Mouse (Mus musculus) layer of hippocampus, postnatal 25 days (tissue): ENCODE measurements around the gene Stat1. TPM values are rescaled to one million over a fixed set of nuclear protein-coding genes. Genes with fewer than 3 reads are reported as not detected.

ENCODE experiments used
- DNase-seq, 2 experiments: peaks; one replicate each; pipeline ENCODE4 v3.0.0; 2022; ENCODE audit warnings: mixed read lengths in 2 of 2, low spot score in 1 of 2; ENCODE audit errors: extremely low spot score in 1 of 2
- total RNA-seq, 2 experiments: library from RNA; stranded (reverse); gene quantifications; 2 replicates each; pipeline ENCODE4 v1.2.3; 2021

Gene Stat1
- total RNA-seq, 2 experiments from 2014 or later = 17.4 to 19.9 TPM

DNA sequence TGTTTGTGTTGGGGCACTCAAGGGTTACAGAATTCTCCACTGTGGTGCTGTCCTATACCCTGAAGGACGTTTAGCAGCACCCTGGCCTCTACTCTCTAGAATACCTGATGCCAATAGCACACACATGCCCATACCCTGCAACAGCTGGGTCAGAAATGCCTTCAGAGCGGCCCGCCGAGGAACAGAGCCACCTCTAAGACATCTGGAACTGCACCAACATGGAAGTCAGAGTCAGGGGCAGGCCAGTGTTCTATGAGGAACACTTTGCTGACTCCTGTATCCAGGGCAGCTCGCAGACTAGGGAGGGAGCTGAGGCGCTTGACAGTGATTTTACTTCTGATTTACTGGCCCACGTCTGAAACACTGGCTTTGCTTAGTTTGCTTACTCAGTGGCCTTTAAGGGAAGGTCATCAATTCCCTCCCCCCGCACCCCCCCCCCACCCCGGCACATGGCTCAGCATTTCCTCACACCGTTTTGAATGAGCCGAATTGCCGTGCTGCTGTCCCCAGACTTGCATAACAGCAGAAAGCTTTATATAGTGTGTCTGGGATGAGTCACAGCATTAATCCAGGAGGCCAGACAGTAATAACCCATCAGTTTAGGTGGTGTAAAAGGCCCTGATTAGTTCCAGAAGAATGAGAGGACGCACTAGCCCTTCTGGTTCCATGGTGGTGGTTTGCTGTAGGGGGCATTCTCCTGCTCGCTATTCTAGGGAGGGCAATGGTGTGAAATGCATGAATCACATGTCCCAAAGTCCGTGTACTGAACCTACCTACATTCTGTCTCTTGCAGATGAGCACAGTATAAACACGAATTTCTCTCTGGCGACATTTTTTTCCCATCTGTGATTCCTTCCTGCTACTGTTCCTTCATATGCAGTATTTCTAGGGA, 39.5 kb downstream of the Stat1 start:
- no peak for DNase-seq

DNA sequence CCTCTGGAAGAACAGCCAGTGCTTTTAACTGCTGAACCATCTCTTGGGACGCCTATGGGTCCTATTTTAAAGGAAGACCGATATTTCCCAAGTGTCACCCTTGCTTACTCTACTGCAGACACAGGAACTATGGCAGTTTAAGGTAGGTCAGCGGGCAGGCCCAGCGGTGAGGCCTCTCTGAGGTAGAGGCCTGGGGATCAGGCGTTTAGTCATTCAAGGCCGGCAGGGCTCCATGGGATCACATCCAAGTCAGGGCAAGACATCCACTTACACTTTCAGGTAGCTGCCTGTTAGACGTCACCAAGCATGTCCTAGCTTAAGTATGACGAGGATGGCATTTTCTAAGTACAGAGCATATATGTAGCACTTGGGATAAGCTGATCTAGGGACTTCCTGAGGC, 41.9 kb downstream of the Stat1 start:
- DNase-seq = peak in 1 of 2 experiments; percentile 3

DNA sequence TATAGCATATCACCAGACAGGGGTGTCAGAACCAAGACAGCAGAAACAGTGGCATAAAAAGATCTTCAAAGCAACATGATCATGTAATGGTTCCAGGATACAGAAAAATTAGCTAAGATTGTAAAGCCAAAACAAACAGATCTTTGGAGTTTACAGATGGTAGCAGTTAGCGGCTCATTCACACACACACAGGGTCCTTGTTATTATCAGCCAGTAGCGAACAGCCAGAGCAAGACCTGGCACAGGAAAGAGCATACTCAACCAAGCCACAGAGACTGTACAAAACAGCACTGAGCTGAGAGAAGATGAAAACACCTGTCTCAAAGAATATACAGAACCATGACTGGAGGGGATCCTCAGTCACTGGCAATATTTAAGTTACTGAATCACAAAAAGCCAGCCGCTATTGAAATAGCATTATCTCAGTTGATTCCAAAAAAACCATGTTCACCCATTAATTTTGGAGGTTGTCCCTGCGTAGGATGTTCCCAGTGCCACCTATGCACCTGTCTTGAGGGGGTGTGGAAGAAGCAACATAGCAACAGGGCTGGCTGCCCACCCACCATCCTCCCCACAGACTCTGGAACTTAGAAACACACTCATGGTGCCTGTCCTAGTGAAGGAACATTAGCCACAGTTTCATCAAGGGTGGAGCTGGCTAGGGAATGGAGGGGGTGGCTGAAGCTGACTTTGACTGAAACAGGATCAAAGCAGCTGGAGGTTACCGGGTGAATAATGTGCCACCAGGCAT, 44.6 kb downstream of the Stat1 start:
- DNase-seq = peak; percentile 5 to 6

DNA sequence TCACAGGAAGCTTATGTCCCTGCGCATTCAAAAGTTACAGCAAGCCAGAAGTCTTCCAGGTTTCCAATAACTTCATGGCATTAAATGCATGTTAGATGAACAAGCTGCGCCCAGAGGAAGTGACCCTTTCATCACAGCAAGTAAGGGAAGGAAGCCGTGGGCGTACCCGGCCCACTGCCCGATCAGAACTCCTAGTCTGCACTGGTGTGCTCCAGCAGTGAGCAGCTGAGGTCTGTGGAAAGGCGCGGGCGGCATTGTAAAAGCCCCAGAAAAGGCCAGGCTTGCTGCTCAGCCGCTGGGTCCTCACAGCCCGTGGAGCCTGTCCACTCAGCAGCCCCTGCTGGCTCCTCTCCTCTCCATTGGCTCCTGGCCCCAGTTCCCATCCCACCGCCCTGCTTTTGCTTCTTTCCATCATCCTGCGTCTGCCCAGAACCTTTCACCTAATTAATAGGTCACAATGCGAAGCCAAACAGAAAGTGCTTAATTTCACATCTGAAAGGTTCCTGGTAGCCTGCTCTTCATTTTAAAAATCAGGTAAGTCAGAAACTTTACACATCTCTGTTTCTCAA, 47.5 kb downstream of the Stat1 start:
- no peak for DNase-seq

DNA sequence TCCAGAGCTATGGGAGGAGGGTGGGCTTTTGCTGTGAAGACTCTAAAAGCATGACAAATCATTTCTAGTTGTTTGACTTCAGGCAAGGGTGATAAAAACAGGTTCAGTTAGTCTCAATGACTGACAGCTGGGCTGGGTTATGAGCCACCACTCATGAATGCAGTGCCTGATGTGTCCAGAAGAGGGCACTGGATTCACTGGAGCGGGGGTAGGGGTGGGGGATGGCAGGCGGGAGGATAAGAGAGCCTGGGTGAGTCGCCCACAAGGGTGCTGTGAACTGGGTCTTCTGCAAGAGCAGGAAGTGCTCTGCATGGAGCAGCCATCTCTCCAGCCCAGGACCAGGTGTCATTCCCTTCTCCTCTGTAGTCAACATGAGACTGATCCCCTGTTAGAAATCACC, 50.8 kb downstream of the Stat1 start:
- DNase-seq = no peak

DNA sequence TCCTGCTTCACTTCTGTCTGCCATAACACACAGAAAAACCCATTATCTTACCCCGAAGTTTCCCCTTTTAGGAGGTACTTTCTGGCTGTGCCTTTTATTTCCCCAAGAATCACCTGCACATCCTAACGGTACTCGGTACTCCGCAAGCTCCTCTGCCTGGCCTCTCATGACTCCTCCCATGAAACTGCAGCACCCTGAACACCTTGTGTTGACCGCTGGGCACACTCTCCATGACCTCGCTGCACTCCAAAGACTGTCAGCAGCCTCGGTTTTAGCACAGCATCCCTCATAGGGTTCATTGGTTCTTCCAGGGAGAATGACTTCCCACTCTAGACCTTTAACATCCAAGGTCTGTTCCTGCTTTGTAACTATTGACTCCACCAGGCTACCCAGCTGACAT, 51.5 kb downstream of the Stat1 start:
- DNase-seq = no peak

DNA sequence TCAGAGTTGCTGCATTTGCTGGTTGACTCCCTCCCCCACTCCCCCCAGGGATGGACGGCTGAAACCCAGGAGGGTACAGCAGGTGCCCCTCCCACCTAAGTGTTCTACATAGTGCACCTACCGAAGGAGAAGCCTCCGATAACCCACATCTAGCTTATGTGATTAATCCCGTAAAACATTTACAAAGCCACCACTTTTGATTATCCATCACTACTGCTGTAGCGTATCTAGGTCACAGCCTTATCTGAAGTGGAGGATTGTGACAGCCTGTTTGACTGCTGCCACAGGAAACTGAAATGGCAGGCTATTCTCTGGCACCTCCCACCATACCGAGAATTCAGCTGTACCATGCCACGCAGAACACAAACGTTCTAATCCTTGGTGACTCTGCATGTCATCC, 52.0 kb downstream of the Stat1 start:
- DNase-seq = no peak

DNA sequence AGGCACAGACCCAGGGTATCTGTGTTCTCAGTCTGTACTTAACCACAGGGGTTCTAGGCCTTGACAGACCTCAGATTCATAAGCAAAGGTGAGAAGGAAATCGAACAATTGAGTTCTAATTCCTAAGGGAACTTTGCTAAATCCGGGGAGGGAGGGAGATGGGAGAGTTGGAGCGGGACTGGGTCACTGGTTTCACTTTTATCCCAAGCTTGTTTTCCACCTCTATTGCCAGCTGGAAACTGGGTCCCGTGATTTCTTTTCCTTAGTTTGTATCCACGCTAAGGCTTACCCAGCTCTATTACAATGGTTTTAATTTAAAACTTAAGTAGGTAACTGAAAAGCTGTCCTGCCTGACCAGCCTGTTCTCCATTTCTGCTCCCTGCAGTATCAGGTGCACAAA, 56.1 kb downstream of the Stat1 start:
- no peak for DNase-seq

DNA sequence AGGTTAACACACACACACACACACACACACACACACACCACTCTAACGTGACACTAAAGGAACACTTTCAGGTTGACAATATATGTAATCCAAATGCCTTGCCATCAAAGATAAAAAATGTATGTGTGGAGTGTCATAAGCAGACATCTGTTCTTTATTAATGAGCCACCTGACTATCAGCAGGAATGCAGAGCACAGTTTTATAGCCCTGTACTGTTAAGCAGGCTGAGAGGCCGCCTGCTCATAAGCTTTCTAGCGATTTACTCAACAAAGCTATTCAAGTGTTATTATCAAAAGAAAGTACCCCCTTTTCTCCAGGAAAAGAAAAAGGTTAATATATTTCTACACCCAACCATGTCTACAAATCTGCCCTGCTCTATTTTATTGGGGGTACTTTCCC, 56.7 kb downstream of the Stat1 start:
- no peak for DNase-seq

DNA sequence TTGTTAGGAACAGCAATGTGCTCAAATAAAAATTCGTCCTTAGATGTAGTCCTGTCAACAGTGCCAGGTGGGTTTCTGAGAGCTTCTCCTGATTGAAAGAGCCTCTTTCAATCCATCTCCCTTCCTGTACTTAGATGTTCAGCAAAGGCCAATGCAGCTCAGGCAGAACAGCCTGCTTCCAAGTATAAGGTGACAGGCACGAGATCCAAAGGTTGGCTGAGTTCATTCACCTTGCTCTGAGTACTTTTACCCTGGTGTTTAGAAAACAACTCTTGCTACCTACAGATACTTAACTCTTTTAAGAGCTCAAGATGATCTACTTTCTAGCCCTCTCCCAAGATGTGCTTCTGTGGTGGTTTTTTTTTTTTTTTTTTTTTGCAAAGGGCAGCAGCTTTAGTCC, 57.8 kb downstream of the Stat1 start:
- DNase-seq = no peak

DNA sequence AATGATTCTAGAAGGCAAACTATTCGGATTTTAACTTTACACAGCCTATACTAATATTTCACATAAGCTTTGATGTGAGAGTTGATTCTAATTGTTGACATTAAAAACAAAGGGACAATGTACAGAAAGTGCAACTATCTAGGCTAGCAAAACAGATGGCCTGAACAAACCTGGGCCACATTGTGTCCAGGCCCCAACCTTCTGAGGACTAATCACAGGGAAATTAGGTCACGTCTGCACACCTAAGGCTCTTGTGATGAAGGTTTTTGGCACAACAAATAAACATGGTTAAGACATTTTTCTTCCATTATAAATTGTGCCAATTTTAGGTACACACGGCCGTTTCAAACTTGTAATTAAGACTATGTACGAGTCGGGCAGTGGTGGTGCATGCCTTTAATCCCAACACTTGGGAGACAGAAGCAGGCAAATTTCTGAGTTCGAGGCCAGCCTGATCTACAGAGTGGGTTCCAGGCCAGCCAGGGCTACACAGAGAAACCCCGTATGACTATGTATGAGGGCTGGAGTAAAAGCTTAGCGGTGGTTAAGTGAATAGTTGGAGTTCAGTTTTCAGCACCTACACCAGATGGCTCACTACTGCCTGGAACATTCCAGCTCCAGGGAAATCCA, 60.8 kb downstream of the Stat1 start:
- no peak for DNase-seq

DNA sequence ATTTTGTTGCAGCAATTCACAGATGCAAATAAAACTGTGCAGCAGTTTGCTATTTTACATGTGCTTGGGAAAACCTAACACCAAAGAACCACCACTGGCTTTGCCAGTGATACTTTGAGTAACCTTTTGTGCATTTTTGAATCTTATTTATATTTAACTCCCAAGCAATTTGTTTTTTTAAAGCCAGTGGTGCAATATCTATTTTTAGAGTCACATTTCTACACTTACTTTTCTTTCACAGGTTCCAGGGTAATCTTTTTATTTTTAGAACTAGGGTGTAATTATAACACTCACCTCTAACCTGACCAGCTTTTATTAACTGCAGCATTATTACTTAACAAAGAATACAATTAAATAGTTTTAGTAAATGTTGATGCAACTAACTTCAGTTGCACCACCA, 62.8 kb downstream of the Stat1 start:
- no peak for DNase-seq

DNA sequence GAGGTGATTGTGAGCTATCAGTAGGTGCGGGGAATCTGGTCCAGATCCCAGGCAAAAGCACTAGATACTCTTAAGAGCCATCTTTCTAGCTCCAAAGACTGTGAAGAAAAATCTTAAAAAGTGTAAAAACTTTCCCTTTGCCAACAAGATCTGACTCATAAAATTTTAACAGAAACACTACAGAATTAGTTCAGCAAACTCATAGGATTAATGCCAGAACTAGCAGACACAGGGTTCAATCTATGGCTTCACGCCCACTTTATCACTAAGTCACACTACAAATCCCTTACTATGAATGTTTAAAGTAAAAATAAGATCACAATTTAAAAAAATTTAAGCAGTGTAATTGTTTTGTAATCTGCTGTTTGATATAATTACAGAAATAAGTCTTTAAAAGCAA, 63.8 kb downstream of the Stat1 start:
- DNase-seq = no peak

Other genes starting within 250 kb of the Stat1 start
- gene Myo1b, start 203.4 kb upstream of the Stat1 start, total RNA-seq = 10 to 100 TPM; 12.5 to 17.6 TPM
- gene Stat4, start 132.3 kb upstream of the Stat1 start, total RNA-seq = under 1 TPM; 0.31 to 0.71 TPM
- 100 to 1,000 TPM; 364 to 381 TPM for gene Gls, start 113.8 kb downstream of the Stat1 start, total RNA-seq